Mouse (Mus musculus) right cerebral cortex, postnatal 25 days (tissue): ENCODE data around the gene Cyp46a1.
A peak's percentile ranks its signal among the peaks of the same experiment; 100 is the strongest.

Experiments used
- DNase-seq: peaks from one replicate; pipeline ENCODE4 v3.0.0; 2022

The Cyp46a1 gene

GRCm38 (mm10) chr12:108365868-108366267 is 31.7 kb downstream of the Cyp46a1 start:
- no peak for DNase-seq

- DNase-seq: no peak
These were observed 33.7 kb downstream of the Cyp46a1 start for GRCm38 (mm10) chr12:108367909-108368308.

- no peak for DNase-seq
These were observed 34.7 kb downstream of the Cyp46a1 start for GRCm38 (mm10) chr12:108368921-108369320.

DNA sequence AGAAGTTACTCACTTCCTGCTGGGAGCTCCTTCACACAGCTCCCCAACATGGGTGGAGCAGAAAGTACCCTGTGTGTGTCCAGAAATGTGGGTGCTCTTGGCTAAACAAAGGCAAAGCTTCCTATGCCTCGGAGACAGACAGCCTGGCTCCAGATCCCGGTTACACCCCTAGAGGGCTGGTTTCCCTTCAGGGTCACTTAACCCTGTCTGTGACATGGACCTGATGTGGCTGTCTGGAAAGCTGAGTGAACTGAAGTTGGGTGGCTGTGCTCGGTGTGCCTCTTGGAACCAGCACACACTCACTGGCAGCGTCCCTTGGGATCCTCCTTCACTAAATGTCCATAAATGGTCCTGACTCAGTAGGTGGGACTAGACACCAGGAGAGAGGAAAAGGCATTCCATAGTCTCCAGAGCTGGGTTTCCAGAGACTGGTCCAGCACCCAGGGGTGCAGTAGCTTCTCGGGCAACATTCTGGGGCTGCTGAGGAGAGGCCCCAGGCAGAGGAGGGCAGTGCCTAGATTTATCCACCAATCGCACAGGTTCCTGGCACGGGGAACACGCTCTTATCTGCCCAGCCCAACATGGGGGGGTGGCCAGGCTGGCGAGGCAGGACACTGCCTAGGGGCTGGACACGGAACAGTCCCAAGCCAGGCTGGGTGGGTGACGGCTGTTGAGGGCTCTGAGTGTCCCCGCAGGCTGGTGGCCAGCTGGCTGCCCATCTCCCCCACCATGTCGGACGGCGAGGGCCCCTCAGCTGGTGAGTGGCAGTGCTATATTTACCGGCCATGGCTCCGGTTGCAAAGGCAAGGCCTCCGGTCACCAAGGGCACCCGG is 36.6 kb downstream of the Cyp46a1 start, which contains the start of gene Eml1:
TSS of gene Eml1 (plus strand) at position 362 of the 833 bp plus-strand sequence.
- no peak for DNase-seq

DNA sequence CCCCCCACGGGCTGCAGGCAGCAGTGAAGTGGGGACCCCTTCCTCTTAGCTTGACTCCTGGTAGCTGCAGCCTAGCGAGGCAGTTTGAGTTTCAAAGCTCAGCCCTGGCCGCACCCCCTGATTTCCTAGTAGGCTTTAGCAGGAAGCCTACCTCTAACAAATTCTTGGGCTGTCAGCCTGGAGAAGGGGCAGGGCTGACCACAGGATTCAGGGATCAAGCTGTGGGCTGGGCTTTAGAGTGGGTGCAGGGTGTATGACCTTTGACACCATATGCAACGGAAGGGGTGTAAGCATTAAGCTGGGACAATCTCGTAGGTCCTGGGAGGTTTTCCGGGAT is 37.2 kb downstream of the Cyp46a1 start:
- no peak for DNase-seq

DNA sequence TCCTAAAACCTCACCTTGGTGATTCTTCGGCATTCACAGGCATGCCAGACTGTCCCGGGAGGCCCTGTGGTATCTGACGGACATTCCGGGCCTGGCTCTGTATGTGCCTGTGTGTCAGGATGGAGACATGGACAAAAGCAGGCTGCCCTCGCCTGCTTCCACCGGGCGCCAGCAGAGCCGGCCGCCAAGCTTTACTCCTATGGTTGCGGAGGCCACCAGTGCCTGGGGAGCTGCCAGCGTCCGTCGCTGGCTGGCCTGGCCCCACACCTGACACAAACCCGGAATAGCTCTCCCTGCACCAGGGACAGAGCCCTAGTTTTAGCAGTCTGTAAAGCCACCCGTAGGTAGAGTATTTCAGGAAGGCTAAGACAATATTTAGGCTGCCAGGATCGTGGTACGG is 38.1 kb downstream of the Cyp46a1 start:
- no peak for DNase-seq

DNA sequence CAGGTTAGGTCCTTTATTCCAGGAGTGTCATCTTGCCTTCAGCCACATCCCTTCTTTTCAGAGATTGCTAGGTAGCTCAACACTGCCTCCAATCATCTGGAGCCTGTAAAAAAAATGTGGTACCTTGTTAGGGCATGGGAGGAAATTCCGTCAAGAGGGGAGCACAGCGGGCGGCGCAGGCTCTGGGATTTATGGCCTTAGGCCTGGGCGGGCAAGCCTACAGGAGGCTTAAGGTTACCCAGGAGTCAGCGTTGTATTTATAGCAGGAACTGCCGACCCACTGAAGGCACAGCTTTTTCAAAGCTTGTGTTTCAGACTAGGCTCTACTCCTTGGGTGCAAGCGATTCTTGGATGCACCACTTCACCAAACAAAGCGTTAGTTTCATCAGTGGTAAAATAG is 39.4 kb downstream of the Cyp46a1 start:
- no peak for DNase-seq

DNA sequence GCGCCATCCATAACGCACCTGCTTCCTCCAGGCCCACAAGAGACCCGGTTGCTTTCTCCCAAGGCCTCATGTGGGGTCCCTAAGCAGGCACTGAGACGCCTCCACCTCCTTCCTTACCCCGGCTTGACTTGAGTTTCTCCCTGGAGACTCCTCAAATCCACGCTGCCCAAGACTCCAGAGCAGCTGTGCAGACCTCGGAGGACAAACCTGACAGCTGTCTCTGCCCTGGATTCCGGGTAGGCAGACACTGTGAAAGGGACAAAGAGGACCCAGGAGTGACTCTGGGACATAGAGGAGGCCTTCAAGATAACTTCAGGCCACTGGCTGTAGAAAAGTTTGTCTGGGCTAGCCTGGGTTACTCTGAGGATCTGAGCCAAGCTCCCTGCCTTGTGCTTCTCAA is 40.5 kb downstream of the Cyp46a1 start:
- no peak for DNase-seq

DNA sequence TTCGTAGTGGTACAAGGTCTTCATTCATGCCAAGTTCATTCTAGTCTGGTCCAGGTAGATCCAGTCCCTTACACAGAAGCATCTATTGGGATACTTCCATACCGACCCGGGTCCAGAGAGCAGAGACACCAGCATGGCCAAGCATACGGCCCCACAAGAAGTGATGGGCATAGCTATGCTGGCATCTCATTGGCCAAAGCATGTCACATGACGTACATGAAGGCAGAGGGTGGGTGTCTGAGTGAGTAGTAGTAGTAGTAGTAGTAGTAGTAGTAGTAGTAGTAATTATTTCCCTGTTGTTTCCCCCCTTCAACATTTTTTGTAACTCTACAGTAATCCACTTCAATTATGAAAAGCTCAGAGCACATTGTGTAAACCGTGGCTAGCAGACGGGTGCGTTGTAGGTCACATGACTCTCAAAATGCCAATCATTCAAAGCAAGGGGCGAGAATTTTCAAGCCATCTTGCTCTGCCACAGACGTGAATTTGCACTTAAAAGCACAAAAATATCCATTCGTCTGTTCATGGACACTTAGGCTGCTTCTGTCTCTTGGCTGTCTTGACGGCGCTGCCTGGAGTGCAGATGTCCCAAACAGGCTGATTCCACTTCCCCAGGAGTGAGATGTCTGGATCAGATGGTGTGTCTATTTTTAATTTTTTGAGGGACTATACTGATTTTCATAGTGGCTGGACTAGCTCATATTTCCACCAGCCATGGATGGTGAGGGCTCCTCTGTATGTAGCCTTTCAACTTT is 44.4 kb downstream of the Cyp46a1 start:
- DNase-seq: no peak

DNA sequence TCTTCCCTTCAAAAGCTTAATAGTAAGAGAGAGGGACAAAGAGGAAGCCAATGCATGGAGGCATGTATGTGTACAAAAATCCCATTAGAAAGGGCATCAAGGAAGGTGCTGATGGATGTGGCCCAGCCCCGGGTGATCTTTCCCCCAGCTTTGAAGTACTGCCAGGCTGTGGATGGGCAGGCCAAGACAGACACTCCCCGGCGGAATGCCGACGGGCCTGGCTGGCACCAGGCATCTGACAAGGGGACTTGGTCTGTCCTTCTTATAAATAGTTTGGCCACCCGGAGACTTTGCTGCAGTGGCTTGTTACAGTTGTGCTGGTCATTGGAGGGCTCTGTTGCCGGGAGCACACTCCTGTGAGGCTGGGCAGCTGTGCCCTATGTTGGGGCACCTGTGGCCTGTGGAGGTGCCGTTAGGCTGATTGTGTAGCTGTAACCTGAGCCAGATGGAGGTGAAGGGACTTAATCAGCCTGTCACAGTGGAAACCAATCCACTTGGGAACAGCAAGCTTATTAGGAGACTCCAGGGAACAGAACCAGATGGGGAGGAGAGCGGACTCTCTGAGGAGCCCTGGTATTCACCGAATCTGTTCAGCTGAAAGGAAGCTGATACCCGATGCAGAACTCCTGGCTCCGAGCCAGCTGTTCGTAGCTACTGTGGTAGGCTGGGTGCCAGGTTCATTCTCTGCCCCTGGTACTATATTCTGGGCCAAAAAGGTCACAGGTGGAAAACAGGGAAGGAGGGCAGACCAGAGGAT is 52.5 kb downstream of the Cyp46a1 start:
- DNase-seq: no peak

GRCm38 (mm10) chr12:108389718-108390117 is 55.5 kb downstream of the Cyp46a1 start:
- no peak for DNase-seq

- DNase-seq: no peak
These were observed 58.3 kb downstream of the Cyp46a1 start for GRCm38 (mm10) chr12:108392254-108393044.

GRCm38 (mm10) chr12:108393082-108393481 is 58.9 kb downstream of the Cyp46a1 start:
- DNase-seq: no peak

DNA sequence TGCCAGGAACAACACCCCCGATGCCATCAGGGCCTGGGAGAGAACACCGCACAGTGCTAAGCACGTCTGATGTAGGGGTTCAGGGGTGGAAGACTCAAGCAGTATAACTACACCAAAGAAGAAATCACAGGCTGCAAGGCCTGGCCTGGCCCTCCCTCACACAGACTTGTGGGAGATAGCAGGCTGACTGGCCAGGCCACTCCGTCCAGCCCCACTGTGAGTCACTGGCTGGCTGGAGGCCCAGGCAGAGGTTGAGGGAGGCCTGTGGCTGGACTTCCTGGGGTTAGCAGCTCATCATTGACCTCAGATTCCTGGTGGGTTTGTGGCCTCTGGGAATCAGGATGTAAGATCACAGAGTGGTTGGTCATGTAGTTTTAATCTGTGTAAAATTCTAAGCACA is 59.5 kb downstream of the Cyp46a1 start:
- DNase-seq: no peak

DNA sequence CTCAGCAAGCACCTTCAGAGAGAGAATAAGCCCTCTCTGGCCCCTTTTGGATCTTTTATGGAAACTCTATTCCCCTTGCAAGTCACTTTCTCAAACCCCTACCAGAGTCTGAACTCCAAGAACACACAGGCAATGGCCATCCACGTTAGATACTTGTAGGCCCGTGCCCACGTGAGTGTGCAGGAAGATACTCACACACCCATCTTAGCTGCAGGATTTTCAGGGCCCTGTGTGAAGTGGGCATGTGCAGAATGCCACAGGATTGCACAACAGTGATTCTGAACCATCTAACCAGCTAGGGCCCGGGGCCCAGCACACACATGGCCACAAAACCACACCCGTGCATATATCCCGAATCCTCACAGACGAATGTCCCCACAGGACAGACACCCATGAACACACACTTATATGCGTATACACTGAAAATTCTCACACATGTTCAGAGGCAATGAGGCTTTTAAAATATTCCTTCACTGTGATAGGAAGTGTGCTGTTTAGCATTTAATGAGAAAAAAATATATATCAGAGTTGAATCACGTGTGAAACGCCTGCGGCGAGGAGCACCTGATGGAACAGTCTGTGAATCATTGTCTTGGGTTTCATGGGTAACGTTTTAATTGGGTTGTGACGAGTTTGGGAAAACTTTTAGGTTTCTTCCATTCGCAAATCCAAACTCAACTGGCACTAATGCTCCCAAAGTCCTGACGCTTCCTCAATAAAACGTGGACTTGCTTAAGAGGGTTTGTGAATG is 60.5 kb downstream of the Cyp46a1 start:
- DNase-seq: no peak

DNA sequence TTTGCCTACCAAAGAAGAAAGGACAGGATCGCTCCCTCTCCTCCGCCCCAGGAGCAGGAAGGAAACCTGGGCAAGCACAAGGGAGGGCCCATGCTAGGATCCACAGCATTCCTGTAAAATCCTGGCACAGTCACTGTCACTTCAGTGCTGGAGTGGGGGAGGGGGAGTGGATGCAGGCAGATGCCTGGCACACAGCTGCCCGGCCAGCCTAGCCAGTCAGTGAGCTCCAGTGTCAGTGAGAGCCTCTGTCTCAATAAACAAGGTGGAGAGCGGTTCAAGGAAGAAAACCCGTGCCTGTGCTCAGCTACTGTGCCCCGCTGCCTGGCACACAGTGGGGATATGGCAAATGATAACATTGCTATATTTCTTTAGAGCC is 61.1 kb downstream of the Cyp46a1 start:
- no peak for DNase-seq

DNA sequence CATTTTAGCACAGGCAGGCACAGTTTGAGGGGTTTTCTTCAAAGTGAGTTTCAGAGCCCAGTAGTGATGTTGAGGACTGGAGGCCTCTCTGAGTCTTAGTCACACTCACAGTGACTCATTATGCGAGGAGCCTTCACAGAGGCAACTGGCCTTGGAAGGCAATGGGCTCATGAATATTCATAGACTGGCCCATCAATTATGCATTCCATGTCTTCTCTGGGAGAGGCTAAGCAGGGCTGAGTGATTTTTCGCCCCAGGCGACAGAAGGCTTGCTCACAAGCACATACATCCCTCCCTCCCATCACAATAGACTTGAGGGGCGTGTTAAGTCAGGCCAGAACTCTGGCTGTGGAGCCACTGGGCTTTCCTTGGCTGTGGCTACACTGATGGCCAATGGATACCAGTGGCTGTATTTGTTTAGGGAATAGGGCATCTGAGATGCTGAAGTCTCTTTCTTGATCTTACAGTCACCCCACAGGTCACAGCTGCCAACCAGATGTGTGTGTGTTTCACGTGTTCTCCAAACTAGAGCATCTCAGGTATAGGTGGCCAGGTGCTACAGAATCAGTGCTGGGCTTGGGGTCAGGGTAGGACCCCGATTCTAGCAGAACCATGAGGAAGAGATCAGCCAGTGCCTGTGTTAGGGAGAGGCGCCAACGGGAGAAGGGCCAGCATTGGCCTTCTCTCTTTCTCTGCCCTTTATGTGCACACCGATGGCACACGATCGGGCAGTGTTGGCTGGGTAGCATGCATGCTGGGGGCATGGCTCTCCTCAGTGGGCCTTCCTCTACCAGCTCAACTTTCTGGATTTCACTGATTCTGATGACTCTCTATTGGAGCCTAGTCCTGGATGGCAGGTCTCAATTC is 62.1 kb downstream of the Cyp46a1 start:
- peak; percentile 68 for DNase-seq

GRCm38 (mm10) chr12:108398681-108399080 is 64.5 kb downstream of the Cyp46a1 start:
- no peak for DNase-seq

GRCm38 (mm10) chr12:108399191-108399590 is 65.0 kb downstream of the Cyp46a1 start:
- no peak for DNase-seq

DNA sequence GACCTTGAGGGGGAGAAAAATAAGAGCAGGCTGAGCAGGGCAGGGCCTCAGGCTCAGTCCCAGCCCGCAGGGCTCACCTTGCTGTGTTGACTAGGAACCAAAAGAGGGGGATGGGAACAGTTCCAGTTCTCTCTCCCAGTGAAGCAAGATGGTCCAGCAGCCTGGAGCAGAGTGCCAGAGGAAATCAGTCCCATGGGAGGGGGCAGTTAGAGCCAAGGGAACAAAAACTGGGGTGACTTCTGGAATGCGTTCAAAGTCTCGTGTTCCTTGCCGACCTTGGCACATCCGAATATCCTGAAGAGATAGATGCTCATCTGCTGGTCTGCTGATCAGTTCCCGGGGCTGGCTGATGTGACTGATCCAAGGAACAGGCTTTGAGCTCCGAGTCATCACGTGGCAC is 66.8 kb downstream of the Cyp46a1 start:
- DNase-seq: no peak

- peak; percentile 44 for DNase-seq
These were observed 69.8 kb downstream of the Cyp46a1 start for GRCm38 (mm10) chr12:108403957-108404356.
